Mouse (Mus musculus): ENCODE measurements around the gene Hif3a. TPM values are rescaled to one million over a fixed set of nuclear protein-coding genes. Genes with fewer than 3 reads are reported as not detected.

The Hif3a gene
- polyA plus RNA-seq, 1 experiment from 2014 or later, result 7.4 TPM

GRCm38 (mm10) chr7:17010010-17010347 lies 52.2 kb downstream of the Hif3a start:
- no peak for DNase-seq (ENCODE audit: low spot score)
- Histone ChIP-seq H3K27ac (no peak overlapping the region), H3K27me3 (ENCODE audit: low read depth, poor library complexity, severe bottlenecking) (no peaks in the 10 kb centered on the region), H3K9me3 (replicated peaks) (no peaks in the 10 kb centered on the region), H3K36me3 (peaks cover 100% of the 10 kb centered on the region), H3K4me3 (no peak overlapping the region), H3K4me1 (no peaks in the 10 kb centered on the region)
- WGBS, result 95% methylated on average over 5 of the region's 5 CpGs

- no peaks in the 10 kb centered on the region for H3K9me3 ChIP-seq (replicated peaks)
- H3K36me3 ChIP-seq, result peaks cover 100% of the 10 kb centered on the region
- DNase-seq (ENCODE audit: low spot score), result no peak
- WGBS, result 95% methylated on average over 16 of the region's 16 CpGs
- H3K4me1 ChIP-seq, result no peaks in the 10 kb centered on the region
- no peak overlapping the region for H3K27ac ChIP-seq
- H3K27me3 ChIP-seq (ENCODE audit: low read depth, poor library complexity, severe bottlenecking), result no peaks in the 10 kb centered on the region
- H3K4me3 ChIP-seq, result no peak overlapping the region
Observed at GRCm38 (mm10) chr7:17009326-17010009, 52.8 kb downstream of the Hif3a start.

- no peaks in the 10 kb centered on the region for H3K9me3 ChIP-seq (replicated peaks)
- no peak for DNase-seq (ENCODE audit: low spot score)
- H3K4me1 ChIP-seq, result no peaks in the 10 kb centered on the region
- H3K4me3 ChIP-seq, result no peak overlapping the region
- H3K27me3 ChIP-seq (ENCODE audit: low read depth, poor library complexity, severe bottlenecking), result no peaks in the 10 kb centered on the region
- WGBS, result 92% methylated on average over 4 of the region's 4 CpGs
- no peak overlapping the region for H3K27ac ChIP-seq
- H3K36me3 ChIP-seq, result peaks cover 94% of the 10 kb centered on the region
Observed at GRCm38 (mm10) chr7:17007300-17007699, 54.9 kb downstream of the Hif3a start.

GRCm38 (mm10) chr7:17004716-17005115 lies 57.5 kb downstream of the Hif3a start:
- Histone ChIP-seq H3K9me3 (replicated peaks) (no peaks in the 10 kb centered on the region), H3K4me1 (no peaks in the 10 kb centered on the region), H3K36me3 (peaks cover 85% of the 10 kb centered on the region), H3K4me3 (no peak overlapping the region), H3K27me3 (ENCODE audit: low read depth, poor library complexity, severe bottlenecking) (no peaks in the 10 kb centered on the region), H3K27ac (no peak overlapping the region)
- DNase-seq (ENCODE audit: low spot score), result no peak
- WGBS, result 90% methylated on average over 7 of the region's 7 CpGs

GRCm38 (mm10) chr7:17003230-17003960 lies 58.8 kb downstream of the Hif3a start:
- 92% methylated on average over 7 of the region's 7 CpGs for WGBS

GRCm38 (mm10) chr7:17002375-17003195 lies 59.6 kb downstream of the Hif3a start:
- 14% methylated on average over 7 of the region's 7 CpGs for WGBS
- DNase-seq (ENCODE audit: low spot score), result peak; percentile 88
- Histone ChIP-seq H3K4me3 (no peak overlapping the region), H3K27ac (no peak overlapping the region), H3K36me3 (peaks cover 85% of the 10 kb centered on the region), H3K4me1 (0 out of 2 replicates have a peak, but pooled peaks cover 4% of the 10 kb centered on the region), H3K9me3 (replicated peaks) (no peaks in the 10 kb centered on the region), H3K27me3 (ENCODE audit: low read depth, poor library complexity, severe bottlenecking) (no peaks in the 10 kb centered on the region)

More at GRCm38 (mm10) chr7:17003230-17003960, 58.8 kb downstream of the Hif3a start:
- no peaks in the 10 kb centered on the region for H3K4me1 ChIP-seq
- no peak overlapping the region for H3K27ac ChIP-seq
- H3K27me3 ChIP-seq (ENCODE audit: low read depth, poor library complexity, severe bottlenecking), result no peaks in the 10 kb centered on the region
- H3K36me3 ChIP-seq, result peaks cover 85% of the 10 kb centered on the region
- H3K9me3 ChIP-seq (replicated peaks), result no peaks in the 10 kb centered on the region
- no peak for DNase-seq (ENCODE audit: low spot score)
- H3K4me3 ChIP-seq, result no peak overlapping the region

- no peak overlapping the region for H3K27ac ChIP-seq
- H3K9me3 ChIP-seq (replicated peaks), result no peaks in the 10 kb centered on the region
- H3K36me3 ChIP-seq, result peaks cover 84% of the 10 kb centered on the region
- H3K4me3 ChIP-seq, result no peak overlapping the region
- peaks cover 29% of the 10 kb centered on the region for H3K4me1 ChIP-seq
- peak; percentile 94 for DNase-seq (ENCODE audit: low spot score)
- 22% methylated on average over 4 of the region's 4 CpGs for WGBS
- no peaks in the 10 kb centered on the region for H3K27me3 ChIP-seq (ENCODE audit: low read depth, poor library complexity, severe bottlenecking)
Observed at GRCm38 (mm10) chr7:16999650-17000049, 62.6 kb downstream of the Hif3a start.

GRCm38 (mm10) chr7:16999233-16999632 lies 63.0 kb downstream of the Hif3a start:
- no peak overlapping the region for H3K27ac ChIP-seq
- DNase-seq (ENCODE audit: low spot score), result no peak
- peaks cover 31% of the 10 kb centered on the region for H3K4me1 ChIP-seq
- H3K4me3 ChIP-seq, result no peak overlapping the region
- no peaks in the 10 kb centered on the region for H3K9me3 ChIP-seq (replicated peaks)
- WGBS, result 76% methylated on average over 4 of the region's 4 CpGs
- no peaks in the 10 kb centered on the region for H3K27me3 ChIP-seq (ENCODE audit: low read depth, poor library complexity, severe bottlenecking)
- H3K36me3 ChIP-seq, result peaks cover 79% of the 10 kb centered on the region

- DNase-seq (ENCODE audit: low spot score), result no peak
- Histone ChIP-seq H3K9me3 (replicated peaks) (no peaks in the 10 kb centered on the region), H3K4me3 (peak overlapping the region; percentile 68), H3K27me3 (ENCODE audit: low read depth, poor library complexity, severe bottlenecking) (no peaks in the 10 kb centered on the region), H3K4me1 (peaks cover 56% of the 10 kb centered on the region), H3K27ac (peak overlapping the region; percentile 91; the same call in 1 of the 2 replicates), H3K36me3 (peaks cover 56% of the 10 kb centered on the region)
- 91% methylated on average over 4 of the region's 4 CpGs for WGBS
Observed at GRCm38 (mm10) chr7:16995345-16995744, 66.9 kb downstream of the Hif3a start.

GRCm38 (mm10) chr7:16994400-16994799 lies 67.8 kb downstream of the Hif3a start:
- H3K4me1 ChIP-seq, result peaks cover 61% of the 10 kb centered on the region
- no peak for DNase-seq (ENCODE audit: low spot score)
- H3K27me3 ChIP-seq (ENCODE audit: low read depth, poor library complexity, severe bottlenecking), result no peaks in the 10 kb centered on the region
- no peaks in the 10 kb centered on the region for H3K9me3 ChIP-seq (replicated peaks)
- H3K36me3 ChIP-seq, result peaks cover 46% of the 10 kb centered on the region
- 5% methylated on average over 20 of the region's 20 CpGs for WGBS
- H3K27ac ChIP-seq, result peak overlapping the region; percentile 91
- H3K4me3 ChIP-seq, result peak overlapping the region; percentile 68

- Histone ChIP-seq H3K4me3 (peak overlapping the region; percentile 68), H3K27ac (peak overlapping the region; percentile 91), H3K27me3 (ENCODE audit: low read depth, poor library complexity, severe bottlenecking) (no peaks in the 10 kb centered on the region), H3K4me1 (peaks cover 61% of the 10 kb centered on the region), H3K36me3 (peaks cover 40% of the 10 kb centered on the region), H3K9me3 (replicated peaks) (no peaks in the 10 kb centered on the region)
- WGBS, result under 1% methylated on average over 27 of the region's 27 CpGs
- peak; percentile 88 for DNase-seq (ENCODE audit: low spot score)
Observed at GRCm38 (mm10) chr7:16993651-16994399, 68.4 kb downstream of the Hif3a start.

GRCm38 (mm10) chr7:16992451-16992807 lies 69.8 kb downstream of the Hif3a start, which contains the start of gene Ccdc8:
Gene Ccdc8 (plus strand): TSS chr7:16992708.
- Histone ChIP-seq H3K4me3 (peak within 1 kb of the TSS; percentile 68), H3K27ac (peak within 1 kb of the TSS; percentile 91), H3K9me3 (replicated peaks) (no peaks in the 10 kb centered on the region), H3K27me3 (ENCODE audit: low read depth, poor library complexity, severe bottlenecking) (no peaks in the 10 kb centered on the region), H3K36me3 (peaks cover 26% of the 10 kb centered on the region), H3K4me1 (peaks cover 67% of the 10 kb centered on the region)
- 95% methylated on average over 5 of the region's 5 CpGs for WGBS
- no peak for DNase-seq (ENCODE audit: low spot score)

Data from limb, embryonic 10.5 days (tissue).